Mouse (Mus musculus) gastrocnemius, postnatal 10 days (tissue): ENCODE results near the gene Myh8. TPM values are rescaled to one million over a fixed set of nuclear protein-coding genes. Genes with fewer than 3 reads are reported as not detected.
A peak's percentile ranks its signal among the peaks of the same experiment; 100 is the strongest.

Source experiments
- DNase-seq: peaks from one replicate; pipeline ENCODE4 v3.0.0; 2021; ENCODE audit warnings: mixed read lengths
- long read RNA-seq, 2 experiments: library from polyadenylated mRNA; stranded (forward); transcript quantifications; one replicate each; pipeline ENCODE4 v2.0.0; 2021
- total RNA-seq, 2 experiments: library from RNA; stranded (reverse); gene quantifications; 2 replicates each; pipeline ENCODE4 v1.2.3; 2021

The Myh8 gene
- total RNA-seq, result 1,000 to 10,000 TPM; 2,237 to 2,877 TPM
- long read RNA-seq, experiment 1, full-length matches to known transcripts, result 644 of 1,836 reads
- long read RNA-seq, experiment 1, partial matches to known transcripts, result 1,125 of 1,836 reads
- long read RNA-seq, experiment 1, other reads (novel, unspliced or antisense), result 67 of 1,836 reads
- long read RNA-seq, experiment 2, full-length matches to known transcripts, result 446 of 1,412 reads
- long read RNA-seq, experiment 2, partial matches to known transcripts, result 922 of 1,412 reads
- long read RNA-seq, experiment 2, other reads (novel, unspliced or antisense), result 44 of 1,412 reads

GRCm38 (mm10) chr11:67276601-67277174 is at the start of gene Myh8:
Myh8 (plus strand) TSS chr11:67277124.
- DNase-seq, result peak; percentile 54

GRCm38 (mm10) chr11:67228731-67229130 is 48.2 kb upstream of the Myh8 start:
- no peak for DNase-seq

GRCm38 (mm10) chr11:67229166-67229565 is 47.8 kb upstream of the Myh8 start:
- DNase-seq, result no peak

- no peak for DNase-seq
Observed at GRCm38 (mm10) chr11:67229946-67230345, 47.0 kb upstream of the Myh8 start.

GRCm38 (mm10) chr11:67235639-67236358 is 41.1 kb upstream of the Myh8 start:
- peak; percentile 57 for DNase-seq

- DNase-seq, result no peak
Observed at GRCm38 (mm10) chr11:67236799-67237198, 40.1 kb upstream of the Myh8 start.

- no peak for DNase-seq
Observed at GRCm38 (mm10) chr11:67237481-67238079, 39.3 kb upstream of the Myh8 start, which contains the start of gene Myh4. Myh4 (plus strand) TSS chr11:67238029.

- no peak for DNase-seq
Observed at GRCm38 (mm10) chr11:67241051-67241450, 35.9 kb upstream of the Myh8 start.

GRCm38 (mm10) chr11:67253691-67254090 is 23.2 kb upstream of the Myh8 start:
- no peak for DNase-seq

GRCm38 (mm10) chr11:67257048-67257447 is 19.9 kb upstream of the Myh8 start:
- DNase-seq, result no peak

- DNase-seq, result no peak
Observed at GRCm38 (mm10) chr11:67260956-67261355, 16.0 kb upstream of the Myh8 start.

- no peak for DNase-seq
Observed at GRCm38 (mm10) chr11:67293440-67293839, 16.5 kb downstream of the Myh8 start.

GRCm38 (mm10) chr11:67313733-67314452 is 37.0 kb downstream of the Myh8 start:
- no peak for DNase-seq

GRCm38 (mm10) chr11:67321358-67321757 is 44.4 kb downstream of the Myh8 start, which contains the start of gene Myh13:
Myh13 (plus strand) TSS chr11:67321658.
- DNase-seq, result no peak

GRCm38 (mm10) chr11:67326536-67326935 is 49.6 kb downstream of the Myh8 start:
- DNase-seq, result no peak

- no peak for DNase-seq
Observed at GRCm38 (mm10) chr11:67344556-67344955, 67.6 kb downstream of the Myh8 start.

- no peak for DNase-seq
Observed at GRCm38 (mm10) chr11:67345186-67345855, 68.4 kb downstream of the Myh8 start.

- DNase-seq, result no peak
Observed at GRCm38 (mm10) chr11:67345856-67346236, 68.9 kb downstream of the Myh8 start.

- DNase-seq, result peak; percentile 84
Observed at GRCm38 (mm10) chr11:67350153-67350768, 73.3 kb downstream of the Myh8 start.

- no peak for DNase-seq
Observed at GRCm38 (mm10) chr11:67353011-67353410, 76.1 kb downstream of the Myh8 start.

GRCm38 (mm10) chr11:67358031-67358430 is 81.1 kb downstream of the Myh8 start:
- DNase-seq, result peak; percentile 32
